Mouse (Mus musculus) liver, embryonic 13.5 days (tissue): ENCODE results near the gene Pakap. TPM values are rescaled to one million over a fixed set of nuclear protein-coding genes. Genes with fewer than 3 reads are reported as not detected.
"Not testable (repeated sequence)": the region's sequence is repeated elsewhere in the genome, so short reads cannot be mapped to it uniquely, and the experiment has no call there.

ENCODE experiments used
- ATAC-seq: fragments of 200-750 bp; cut with Nextera tagmentation; 2 replicates; pipeline ENCODE4 v1.8.0; 2017; ENCODE audit warnings: low read depth, mild to moderate bottlenecking, moderate number of reproducible peaks, moderate library complexity
- DNase-seq: peaks from one replicate; pipeline ENCODE4 v3.0.0; 2022
- H3K27ac ChIP-seq: fragments of 300-500 bp; sonication (generic); 2 replicates; pipeline ENCODE4 v1.5.1; 2015; ENCODE audit warnings: moderate library complexity, mild to moderate bottlenecking, inconsistent platforms
- H3K27me3 ChIP-seq: fragments of 300-500 bp; sonication (generic); 2 replicates; pipeline ENCODE4 v1.6.1; 2015; ENCODE audit warnings: mild to moderate bottlenecking, inconsistent platforms
- H3K36me3 ChIP-seq: fragments of 300-500 bp; sonication (generic); 2 replicates; pipeline ENCODE4 v1.6.1; 2015; ENCODE audit warnings: mild to moderate bottlenecking, inconsistent platforms
- H3K4me1 ChIP-seq: fragments of 300-500 bp; sonication (generic); replicated peaks from 2 replicates; pipeline ENCODE4 v1.6.1; 2015; ENCODE audit warnings: inconsistent platforms
- H3K4me2 ChIP-seq: fragments of 300-500 bp; sonication (generic); 2 replicates; pipeline ENCODE4 v1.6.1; 2015; ENCODE audit warnings: inconsistent platforms, mild to moderate bottlenecking, moderate library complexity
- H3K4me3 ChIP-seq: fragments of 300-500 bp; sonication (generic); replicated peaks from 2 replicates; pipeline ENCODE4 v1.5.1; 2015; ENCODE audit warnings: mild to moderate bottlenecking, inconsistent platforms
- H3K9ac ChIP-seq: fragments of 300-500 bp; sonication (generic); 2 replicates; pipeline ENCODE4 v1.6.1; 2015; ENCODE audit warnings: mild to moderate bottlenecking, inconsistent platforms
- H3K9me3 ChIP-seq: fragments of 300-500 bp; sonication (generic); replicated peaks from 2 replicates; pipeline ENCODE4 v1.6.1; 2016; ENCODE audit warnings: inconsistent platforms
- WGBS: fragments of 180-500 bp; shearing (Covaris S2); methylation state at CpG from one replicate; pipeline ENCODE4 v1.1.7; 2015; ENCODE audit not compliant: insufficient replicate concordance; 5-methylcytosine and 5-hydroxymethylcytosine counted together
- polyA plus RNA-seq: library from polyadenylated mRNA; unstranded; fragments of >200 nt; fragmentation: Nextera tagmentation; extraction: Ambion mirVana; gene quantifications from 2 replicates; pipeline ENCODE4 v1.2.1, GENCODE M21; 2015

Pakap gene
- polyA plus RNA-seq, 1 experiment from 2014 or later, result 1.2 TPM

DNA sequence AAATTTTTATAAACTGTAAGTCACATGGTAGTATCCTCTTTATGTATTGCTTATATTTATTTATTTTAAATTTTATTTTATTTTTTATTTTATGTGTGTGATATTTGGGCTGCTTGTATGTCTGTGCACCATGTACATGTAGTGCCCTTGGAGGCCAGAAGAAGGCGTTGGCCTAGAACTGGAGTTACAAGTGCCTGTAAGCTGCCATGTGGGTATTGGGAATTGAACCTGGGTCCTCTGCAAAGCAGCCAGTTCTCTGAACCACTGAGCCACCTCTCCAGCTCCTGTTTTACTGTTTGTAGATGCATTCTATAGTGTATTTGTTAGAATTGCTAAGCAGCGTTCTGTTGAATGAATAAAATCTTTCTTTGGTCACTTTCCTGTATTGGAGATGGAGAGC lies 320.3 kb downstream of the Pakap start:
- Histone ChIP-seq H3K9me3 (no peaks in the 10 kb centered on the region), H3K27me3 (no peaks in the 10 kb centered on the region), H3K4me1 (no peaks in the 10 kb centered on the region), H3K36me3 (no peaks in the 10 kb centered on the region), H3K27ac (no peak overlapping the region), H3K9ac (no peak overlapping the region), H3K4me2 (no peak overlapping the region), H3K4me3 (no peak overlapping the region)
- DNase-seq (no peak), ATAC-seq (no peak)
- 84% methylated on average over 2 of the region's 2 CpGs for WGBS

- not testable (repeated sequence) for ATAC-seq, H3K27me3 ChIP-seq, DNase-seq, H3K36me3 ChIP-seq, H3K9ac ChIP-seq, H3K9me3 ChIP-seq, H3K4me1 ChIP-seq, H3K27ac ChIP-seq, H3K4me2 ChIP-seq, H3K4me3 ChIP-seq
- WGBS, result 55% methylated on average over 1 of the region's 1 CpGs
These were observed 321.0 kb downstream of the Pakap start for GRCm38 (mm10) chr4:57888978-57889377.

DNA sequence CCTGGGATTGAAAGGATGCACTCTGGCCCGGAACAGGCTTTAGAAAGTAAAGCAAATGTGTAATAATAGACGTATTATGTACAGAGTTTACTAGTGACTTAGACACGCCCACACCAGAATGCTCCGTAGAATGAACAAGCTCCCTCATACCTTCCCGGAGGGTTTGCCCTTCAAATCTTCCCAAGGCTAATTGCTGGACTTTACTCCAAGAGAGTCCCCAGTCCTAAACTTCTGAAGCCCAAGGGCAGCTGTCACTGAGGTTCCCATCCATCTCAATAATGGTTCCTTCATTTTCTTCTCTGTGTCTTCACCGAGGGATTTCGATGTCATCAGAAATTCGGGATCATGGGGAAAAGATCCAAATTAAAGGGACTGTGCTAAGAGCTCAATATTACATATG lies 321.8 kb downstream of the Pakap start:
- DNase-seq (no peak), ATAC-seq (no peak)
- Histone ChIP-seq H3K9me3 (no peaks in the 10 kb centered on the region), H3K4me1 (no peaks in the 10 kb centered on the region), H3K9ac (no peak overlapping the region), H3K27me3 (no peaks in the 10 kb centered on the region), H3K27ac (no peak overlapping the region), H3K4me2 (no peak overlapping the region), H3K36me3 (no peaks in the 10 kb centered on the region), H3K4me3 (no peak overlapping the region)
- WGBS, result 77% methylated on average over 8 of the region's 8 CpGs

GRCm38 (mm10) chr4:57892001-57892586 lies 324.1 kb downstream of the Pakap start:
- H3K9ac ChIP-seq, result no peak overlapping the region
- H3K9me3 ChIP-seq, result no peaks in the 10 kb centered on the region
- H3K36me3 ChIP-seq, result no peaks in the 10 kb centered on the region
- ATAC-seq (no peak), DNase-seq (no peak)
- H3K27ac ChIP-seq, result no peak overlapping the region
- H3K4me2 ChIP-seq, result no peak overlapping the region
- WGBS, result 77% methylated on average over 10 of the region's 10 CpGs
- H3K4me1 ChIP-seq, result no peaks in the 10 kb centered on the region
- no peaks in the 10 kb centered on the region for H3K27me3 ChIP-seq
- H3K4me3 ChIP-seq, result no peak overlapping the region

DNA sequence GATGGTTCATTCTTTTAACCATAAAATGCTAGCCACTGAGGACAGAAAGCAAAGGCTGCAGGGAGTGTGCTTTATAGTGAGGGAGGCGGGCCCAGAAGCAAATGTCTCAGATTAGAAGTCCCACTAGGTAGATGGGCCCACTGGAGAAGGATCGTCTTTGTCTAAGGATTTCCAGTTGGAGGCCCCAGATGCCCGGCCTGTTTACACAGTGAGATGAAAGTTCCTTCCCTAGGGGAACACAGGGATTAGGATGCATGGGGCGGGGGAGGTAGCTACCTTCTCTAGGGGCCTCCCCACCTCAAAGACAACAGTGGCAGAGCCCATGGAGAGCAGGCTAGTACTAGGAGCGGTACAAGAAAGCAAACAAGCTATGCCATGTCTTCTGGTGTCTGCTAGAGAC lies 327.2 kb downstream of the Pakap start:
- no peaks in the 10 kb centered on the region for H3K36me3 ChIP-seq
- H3K27me3 ChIP-seq, result no peaks in the 10 kb centered on the region
- WGBS, result 47% methylated on average over 5 of the region's 5 CpGs
- DNase-seq (no peak), ATAC-seq (no peak)
- H3K9ac ChIP-seq, result no peak overlapping the region
- no peak overlapping the region for H3K4me2 ChIP-seq
- H3K4me3 ChIP-seq, result no peak overlapping the region
- H3K4me1 ChIP-seq, result no peaks in the 10 kb centered on the region
- H3K9me3 ChIP-seq, result no peaks in the 10 kb centered on the region
- H3K27ac ChIP-seq, result no peak overlapping the region

GRCm38 (mm10) chr4:57895902-57896301 lies 327.9 kb downstream of the Pakap start:
- Histone ChIP-seq H3K9ac (no peak overlapping the region), H3K4me3 (no peak overlapping the region), H3K4me1 (no peaks in the 10 kb centered on the region), H3K27ac (no peak overlapping the region), H3K9me3 (no peaks in the 10 kb centered on the region), H3K27me3 (no peaks in the 10 kb centered on the region), H3K4me2 (no peak overlapping the region), H3K36me3 (no peaks in the 10 kb centered on the region)
- ATAC-seq, result no peak
- WGBS, result 59% methylated on average over 6 of the region's 6 CpGs
- DNase-seq, result no peak

GRCm38 (mm10) chr4:57896631-57897030 lies 328.7 kb downstream of the Pakap start:
- H3K4me1 ChIP-seq, result no peaks in the 10 kb centered on the region
- ATAC-seq (no peak), DNase-seq (no peak)
- H3K4me2 ChIP-seq, result no peak overlapping the region
- H3K36me3 ChIP-seq, result no peaks in the 10 kb centered on the region
- H3K9ac ChIP-seq, result no peak overlapping the region
- no peak overlapping the region for H3K4me3 ChIP-seq
- H3K27me3 ChIP-seq, result no peaks in the 10 kb centered on the region
- 70% methylated on average over 3 of the region's 3 CpGs for whole genome bisulfite sequencing
- H3K27ac ChIP-seq, result no peak overlapping the region
- H3K9me3 ChIP-seq, result no peaks in the 10 kb centered on the region

- WGBS, result 5% methylated on average over 4 of the region's 4 CpGs
- Histone ChIP-seq H3K9ac (no peak overlapping the region), H3K27me3 (no peaks in the 10 kb centered on the region), H3K4me3 (no peak overlapping the region), H3K27ac (no peak overlapping the region), H3K9me3 (no peaks in the 10 kb centered on the region), H3K4me1 (no peaks in the 10 kb centered on the region), H3K4me2 (no peak overlapping the region), H3K36me3 (no peaks in the 10 kb centered on the region)
- DNase-seq (no peak), ATAC-seq (no peak)
These were observed 333.2 kb downstream of the Pakap start for GRCm38 (mm10) chr4:57901210-57901609.

- ATAC-seq, result no peak
- H3K27ac ChIP-seq, result no peak overlapping the region
- no peaks in the 10 kb centered on the region for H3K36me3 ChIP-seq
- H3K4me3 ChIP-seq, result no peak overlapping the region
- no peak for DNase-seq
- no peaks in the 10 kb centered on the region for H3K9me3 ChIP-seq
- H3K9ac ChIP-seq, result no peak overlapping the region
- 36% methylated on average over 5 of the region's 5 CpGs for WGBS
- no peaks in the 10 kb centered on the region for H3K4me1 ChIP-seq
- H3K4me2 ChIP-seq, result no peak overlapping the region
- H3K27me3 ChIP-seq, result no peaks in the 10 kb centered on the region
These were observed 334.6 kb downstream of the Pakap start for GRCm38 (mm10) chr4:57902619-57903018.

DNA sequence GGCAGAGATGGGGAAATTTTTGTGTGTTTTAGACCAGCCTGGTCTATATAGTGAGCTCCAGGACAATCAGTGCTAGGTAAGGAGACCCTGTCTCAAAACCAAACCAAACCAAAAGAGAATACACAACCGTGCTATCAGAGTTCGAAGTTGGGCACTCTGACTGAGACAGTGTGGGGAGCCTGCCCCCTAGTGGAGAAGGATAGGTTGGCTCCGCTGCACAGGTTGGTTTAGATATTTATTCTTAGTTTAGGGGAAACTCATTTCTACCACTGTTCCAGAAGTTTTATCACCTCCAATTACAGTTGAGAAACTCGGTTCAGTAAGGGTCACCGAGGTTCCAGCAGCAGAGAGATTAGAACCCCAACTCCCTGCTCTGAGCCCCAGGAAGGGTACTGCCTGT lies 336.2 kb downstream of the Pakap start:
- H3K27ac ChIP-seq, result no peak overlapping the region
- H3K4me3 ChIP-seq, result no peak overlapping the region
- no peaks in the 10 kb centered on the region for H3K27me3 ChIP-seq
- no peaks in the 10 kb centered on the region for H3K4me1 ChIP-seq
- H3K36me3 ChIP-seq, result no peaks in the 10 kb centered on the region
- 4% methylated on average over 5 of the region's 5 CpGs for WGBS
- no peak overlapping the region for H3K9ac ChIP-seq
- no peak overlapping the region for H3K4me2 ChIP-seq
- H3K9me3 ChIP-seq, result no peaks in the 10 kb centered on the region
- ATAC-seq (no peak), DNase-seq (peak; percentile 11)

DNA sequence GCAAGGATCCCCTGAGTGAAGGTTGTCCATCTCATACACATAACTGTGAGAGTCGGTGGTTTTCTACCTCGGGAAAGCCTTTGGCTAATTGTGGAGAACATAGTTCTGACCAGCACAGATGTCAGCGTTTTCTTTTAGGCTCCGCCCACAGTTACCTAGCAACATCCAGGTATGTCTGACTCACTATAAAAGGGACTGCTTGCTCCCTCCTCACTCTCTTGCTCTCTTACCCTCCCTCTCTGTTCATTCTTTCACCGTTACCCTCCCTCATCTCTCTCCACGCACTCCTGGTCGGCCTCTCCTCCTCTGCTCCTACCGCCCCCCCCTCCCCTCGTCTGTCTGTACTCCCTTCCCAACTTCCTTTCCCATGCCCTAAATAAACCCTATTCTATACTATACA lies 336.7 kb downstream of the Pakap start:
- Histone ChIP-seq H3K9ac (no peak overlapping the region), H3K27ac (no peak overlapping the region), H3K36me3 (no peaks in the 10 kb centered on the region), H3K27me3 (no peaks in the 10 kb centered on the region), H3K4me2 (no peak overlapping the region), H3K4me3 (no peak overlapping the region), H3K4me1 (no peaks in the 10 kb centered on the region), H3K9me3 (no peaks in the 10 kb centered on the region)
- 34% methylated on average over 9 of the region's 9 CpGs for WGBS
- DNase-seq (no peak), ATAC-seq (no peak)

- no peak for ATAC-seq
- Histone ChIP-seq H3K9me3 (no peaks in the 10 kb centered on the region), H3K36me3 (no peaks in the 10 kb centered on the region), H3K9ac (no peak overlapping the region), H3K4me1 (no peaks in the 10 kb centered on the region), H3K4me2 (no peak overlapping the region), H3K27me3 (no peaks in the 10 kb centered on the region), H3K27ac (no peak overlapping the region), H3K4me3 (no peak overlapping the region)
- DNase-seq, result no peak
- 40% methylated on average over 2 of the region's 2 CpGs for WGBS
These were observed 338.7 kb downstream of the Pakap start for GRCm38 (mm10) chr4:57906708-57907107.
